9 mouse cellular contexts compared by ENCODE assay signal in the genomic region with DNA sequence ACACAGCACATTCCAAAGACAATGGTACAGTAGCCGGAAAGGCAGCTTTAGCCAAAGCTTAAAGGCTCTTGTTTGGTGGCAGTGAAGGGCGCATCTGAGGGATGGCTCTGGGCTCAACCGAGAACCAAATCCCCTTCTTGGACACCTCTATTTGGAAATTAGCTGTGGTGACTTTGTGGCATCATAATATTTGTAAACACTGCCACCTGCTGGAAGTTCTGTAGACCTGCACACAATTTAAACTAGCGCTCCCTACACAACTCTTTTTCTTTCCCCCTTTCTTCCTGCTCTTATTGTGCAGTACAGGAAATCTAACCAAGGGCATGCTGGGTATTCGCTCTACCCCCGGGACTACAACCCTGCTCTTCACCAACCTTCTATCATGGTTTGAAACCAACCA. TPM values are rescaled to one million over a fixed set of nuclear protein-coding genes. Genes with fewer than 3 reads are reported as not detected.
DNase-seq lines count a peak whose midpoint lies in the region; ATAC-seq and TF ChIP-seq lines count a peak whose summit lies in the region.
"Had no signal": no experiment of that assay in that cellular context is flagged by ENCODE, and none has a peak within 500 bp of the region (broad histone marks: within the 10 kb centered on the region; RNA-seq: fewer than 3 reads in every experiment).

No protein-coding gene starts in this region.

- no peaks in the 10 kb centered on the region for H3K9me3 ChIP-seq in kidney, postnatal 0 days (replicated peaks; ENCODE audit: low read length)
- H3K9me3 ChIP-seq in embryonic facial prominence, embryonic 11.5 days (replicated peaks; ENCODE audit: control insufficient read depth, low read length), result no peaks in the 10 kb centered on the region
- no peaks in the 10 kb centered on the region for H3K9me3 ChIP-seq in limb, embryonic 11.5 days (ENCODE audit: control insufficient read depth, low read length)

- peak; percentile 86 for TF ChIP-seq CTCF in kidney, postnatal 0 days (IDR thresholded peaks at IDR 0.05; ENCODE audit: low read depth)

- no peaks in the 10 kb centered on the region for H3K36me3 ChIP-seq in kidney, postnatal 0 days (ENCODE audit: insufficient read depth, low read length)
- no peaks in the 10 kb centered on the region for H3K36me3 ChIP-seq in embryonic facial prominence, embryonic 11.5 days (replicated peaks; ENCODE audit: control insufficient read depth, insufficient read depth, low read depth, low read length)
- H3K36me3 ChIP-seq in limb, embryonic 11.5 days (ENCODE audit: control insufficient read depth, insufficient read depth, low read length), result no peaks in the 10 kb centered on the region

- no peaks in the 10 kb centered on the region for H3K4me1 ChIP-seq in kidney, postnatal 0 days (replicated peaks; ENCODE audit: insufficient read depth, low read length)
- H3K4me1 ChIP-seq in embryonic facial prominence, embryonic 11.5 days (ENCODE audit: control insufficient read depth, insufficient read depth, low read length), result no peaks in the 10 kb centered on the region
- H3K4me1 ChIP-seq in limb, embryonic 11.5 days (ENCODE audit: control insufficient read depth, insufficient read depth, low read length), result no peaks in the 10 kb centered on the region

- H3K4me3 ChIP-seq in kidney, postnatal 0 days (replicated peaks; ENCODE audit: low read depth, low read length), result no peak overlapping the region
- no peak overlapping the region for H3K4me3 ChIP-seq in embryonic facial prominence, embryonic 11.5 days (ENCODE audit: low read depth, low read length)
- H3K4me3 ChIP-seq in limb, embryonic 11.5 days (ENCODE audit: low read depth, low read length), result no peak overlapping the region
- H3K4me3 ChIP-seq: erythroblast, embryonic 14.5 days had no signal

- 15% methylated on average over 6 of the region's 6 CpGs for WGBS in kidney, postnatal 0 days
- 14% methylated on average over 6 of the region's 6 CpGs for WGBS in embryonic facial prominence, embryonic 11.5 days
- 18% methylated on average over 6 of the region's 6 CpGs for WGBS in limb, embryonic 11.5 days

- no peaks in the 10 kb centered on the region for H3K27me3 ChIP-seq in kidney, postnatal 0 days (ENCODE audit: insufficient read depth, low read length)
- no peaks in the 10 kb centered on the region; the same call in 1 of the 2 replicates for H3K27me3 ChIP-seq in embryonic facial prominence, embryonic 11.5 days (ENCODE audit: control insufficient read depth, insufficient read depth, low read length)
- no peaks in the 10 kb centered on the region for H3K27me3 ChIP-seq in limb, embryonic 11.5 days (ENCODE audit: control insufficient read depth, insufficient read depth, low read length)

- no peak overlapping the region for H3K9ac ChIP-seq in kidney, postnatal 0 days (ENCODE audit: low read depth, low read length)
- H3K9ac ChIP-seq in embryonic facial prominence, embryonic 11.5 days (replicated peaks; ENCODE audit: low read length), result no peak overlapping the region
- H3K9ac ChIP-seq in limb, embryonic 11.5 days (ENCODE audit: low read length), result no peak overlapping the region

- peak; percentile 87 for DNase-seq in kidney, postnatal 0 days (ENCODE audit: low spot score)
- DNase-seq in kidney, postnatal 36 days, result no peak
- DNase-seq in NIH3T3 (ENCODE audit: low read depth), result peak; percentile 77
- peak; percentile 79 for DNase-seq in embryonic facial prominence, embryonic 11.5 days (ENCODE audit: low spot score)
- DNase-seq in limb, embryonic 11.5 days (ENCODE audit: low spot score), result no peak
- peak; percentile 34 for DNase-seq in neural tube, embryonic 10.5 days (ENCODE audit: extremely low spot score, low spot score)
- no peak for DNase-seq in spleen, adult 18-20 months
- DNase-seq in testis, postnatal 10 days (ENCODE audit: low spot score), result no peak

- ATAC-seq in kidney, postnatal 0 days (replicated peaks; ENCODE audit: low FRiP score, low read depth), result peak; percentile 34; the same call in 1 of the 2 replicates
- no peak; the same call in 1 of the 2 replicates for ATAC-seq in embryonic facial prominence, embryonic 11.5 days (replicated peaks; ENCODE audit: insufficient number of reproducible peaks, low FRiP score, low TSS enrichment, low read depth)
- peak; percentile 41; the same call in 1 of the 2 replicates for ATAC-seq in limb, embryonic 11.5 days (ENCODE audit: insufficient number of reproducible peaks, low FRiP score, low TSS enrichment, low read depth)

- no peak overlapping the region for H3K4me2 ChIP-seq in kidney, postnatal 0 days (ENCODE audit: low read length)
- H3K4me2 ChIP-seq in embryonic facial prominence, embryonic 11.5 days (ENCODE audit: low read depth, low read length), result no peak overlapping the region
- H3K4me2 ChIP-seq in limb, embryonic 11.5 days (ENCODE audit: low read depth, severe bottlenecking), result no peak overlapping the region

- H3K27ac ChIP-seq in kidney, postnatal 0 days, result no peak overlapping the region
- H3K27ac ChIP-seq in embryonic facial prominence, embryonic 11.5 days (replicated peaks; ENCODE audit: low read depth, low read length), result no peak overlapping the region
- no peak overlapping the region for H3K27ac ChIP-seq in limb, embryonic 11.5 days (replicated peaks; ENCODE audit: low read depth, low read length)

RNA-seq across cellular contexts. Expression of a gene that starts 11.4 kb away (rescaled TPM):
- 1,564 and 1,601 TPM in 2 replicates for polyA plus RNA-seq in kidney, postnatal 0 days (2015; fragmentation: Nextera tagmentation; extraction: Ambion mirVana)
- polyA plus RNA-seq in embryonic facial prominence, embryonic 11.5 days (2014; fragmentation: Nextera tagmentation; extraction: Ambion mirVana), result 486 and 515 TPM in 2 replicates
- polyA plus RNA-seq in limb, embryonic 11.5 days (2014; fragmentation: Nextera tagmentation; extraction: Ambion mirVana), result 521 and 564 TPM in 2 replicates
- polyA plus RNA-seq: erythroblast, embryonic 14.5 days had no signal

RNA-seq across cellular contexts. Expression of a gene that starts 46.2 kb away (rescaled TPM):
- not detected in 2 replicates for polyA plus RNA-seq in kidney, postnatal 0 days (2015; fragmentation: Nextera tagmentation; extraction: Ambion mirVana)
- not detected in 2 replicates for polyA plus RNA-seq in embryonic facial prominence, embryonic 11.5 days (2014; fragmentation: Nextera tagmentation; extraction: Ambion mirVana)
- polyA plus RNA-seq in limb, embryonic 11.5 days (2014; fragmentation: Nextera tagmentation; extraction: Ambion mirVana), result not detected in 2 replicates
- polyA plus RNA-seq: erythroblast, embryonic 14.5 days had no signal

RNA-seq across cellular contexts. Expression of a gene that starts 52.3 kb away (rescaled TPM):
- 31.1 and 35.9 TPM in 2 replicates for polyA plus RNA-seq in kidney, postnatal 0 days (2015; fragmentation: Nextera tagmentation; extraction: Ambion mirVana)
- polyA plus RNA-seq in embryonic facial prominence, embryonic 11.5 days (2014; fragmentation: Nextera tagmentation; extraction: Ambion mirVana), result 2.8 and 3.2 TPM in 2 replicates
- polyA plus RNA-seq in limb, embryonic 11.5 days (2014; fragmentation: Nextera tagmentation; extraction: Ambion mirVana), result 0.13 and 0.19 TPM in 2 replicates
- polyA plus RNA-seq: erythroblast, embryonic 14.5 days had no signal

Comparison
In these comparisons a context has a peak if more than half of its experiments do, and no peak if none do; other contexts are left out.
1. DNase-seq: peak in kidney, postnatal 0 days (single experiment), NIH3T3 (single experiment), embryonic facial prominence, embryonic 11.5 days (single experiment) and neural tube, embryonic 10.5 days (single experiment); none in kidney, postnatal 36 days (0 of 2), limb, embryonic 11.5 days (single experiment), spleen, adult 18-20 months (0 of 2) and testis, postnatal 10 days (single experiment).